Mouse (Mus musculus) C2C12 (cell line): ENCODE measurements around the gene Nup35.

Experiments used
- CEBPB ChIP-seq: IDR thresholded peaks from one replicate; pipeline ENCODE4 v1.6.1; 2011; ENCODE audit warnings: low read depth, mild to moderate bottlenecking, control low read depth, moderate library complexity
- CTCF ChIP-seq: IDR thresholded peaks from one replicate; pipeline ENCODE4 v1.5.1; 2011; ENCODE audit not compliant: control insufficient read depth, insufficient read depth, insufficient read length
- MAX ChIP-seq: IDR thresholded peaks from one replicate; pipeline ENCODE4 v1.6.1; 2011; ENCODE audit warnings: mild to moderate bottlenecking, control low read depth
- MYOD1 ChIP-seq: IDR thresholded peaks from one replicate; pipeline ENCODE4 v1.6.1; 2011; ENCODE audit warnings: low read depth; ENCODE audit not compliant: control insufficient read depth, insufficient read length
- MYOG ChIP-seq: IDR thresholded peaks from one replicate; pipeline ENCODE4 v1.6.1; 2011; ENCODE audit not compliant: control insufficient read depth, insufficient read length; ENCODE audit errors: extremely low read depth

DNA sequence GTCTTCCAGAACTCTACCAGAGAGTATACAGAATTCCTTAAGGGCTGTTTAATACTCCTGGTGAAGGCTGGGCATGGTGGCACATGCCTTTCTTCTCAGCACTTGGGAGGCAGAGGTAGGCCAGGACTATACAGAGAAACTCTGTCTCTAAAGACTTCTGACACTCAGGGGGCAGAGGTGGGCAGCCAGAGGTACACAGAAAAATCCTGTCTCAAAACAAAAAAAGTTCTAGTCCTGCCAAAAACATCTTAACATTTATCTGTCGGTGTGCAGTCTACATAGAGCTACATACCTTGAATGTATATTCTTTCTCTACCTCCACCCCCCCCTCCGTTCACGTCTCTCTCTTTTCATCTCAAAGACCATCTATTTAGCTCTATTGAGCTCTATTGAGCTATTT, 34.7 kb upstream of the Nup35 start:
- TF ChIP-seq MAX (no peak), MYOD1 (no peak), CTCF (no peak), CEBPB (no peak), MYOG (no peak)
